Mouse (Mus musculus) kidney, adult 2 months (tissue): ENCODE results near the gene Lhb. TPM values are rescaled to one million over a fixed set of nuclear protein-coding genes. Genes with fewer than 3 reads are reported as not detected.

Experiments used
- DNase-seq: peaks from one replicate; pipeline ENCODE4 v3.0.0; 2021
- H3K27ac ChIP-seq: fragments of 200-500 bp; 2 replicates; pipeline ENCODE4 v1.5.1; 2012; ENCODE audit warnings: low read depth, low read length, control low read depth, inconsistent platforms; ENCODE audit not compliant: insufficient read depth
- H3K27me3 ChIP-seq: fragments of 200-500 bp; replicated peaks from 2 replicates; pipeline ENCODE4 v1.6.1; 2012; ENCODE audit warnings: mild to moderate bottlenecking, moderate library complexity, low read length, inconsistent platforms; ENCODE audit not compliant: control insufficient read depth, insufficient read depth
- H3K36me3 ChIP-seq: fragments of 200-500 bp; 2 replicates; pipeline ENCODE4 v1.6.1; 2012; ENCODE audit warnings: mild to moderate bottlenecking, moderate library complexity, low read length, inconsistent platforms; ENCODE audit not compliant: control insufficient read depth, insufficient read depth
- H3K4me1 ChIP-seq: fragments of 200-500 bp; 2 replicates; pipeline ENCODE4 v1.6.1; 2011; ENCODE audit warnings: low read length; ENCODE audit not compliant: control insufficient read depth, insufficient read depth
- H3K4me3 ChIP-seq: fragments of 200-500 bp; 2 replicates; pipeline ENCODE4 v1.5.1; 2011; ENCODE audit warnings: mild to moderate bottlenecking, low read depth, low read length, control low read depth; ENCODE audit not compliant: insufficient read depth
- CTCF ChIP-seq: fragments of 200-500 bp; conservative IDR thresholded peaks from 2 replicates; pipeline ENCODE4 v1.5.1; 2011; ENCODE audit warnings: low read depth, mild to moderate bottlenecking, control low read depth, low read length, moderate library complexity, mixed read lengths; ENCODE audit not compliant: insufficient read depth, insufficient read length
- POLR2A ChIP-seq: fragments of 200-500 bp; IDR thresholded peaks from one replicate; pipeline ENCODE4 v1.6.1; 2011; ENCODE audit warnings: low read depth, low read length, control low read depth
- WGBS: fragments of 180-500 bp; shearing (Covaris S2); methylation state at CpG from one replicate; pipeline ENCODE4 v1.1.7; 2018; 5-methylcytosine and 5-hydroxymethylcytosine counted together
- polyA plus RNA-seq: library from polyadenylated mRNA; depleted of rRNA; stranded (reverse); fragments of >200 nt; gene quantifications from 2 replicates; pipeline ENCODE4 v1.2.3, GENCODE M21; 2012

Lhb gene
- polyA plus RNA-seq, 1 experiment: not detected

DNA sequence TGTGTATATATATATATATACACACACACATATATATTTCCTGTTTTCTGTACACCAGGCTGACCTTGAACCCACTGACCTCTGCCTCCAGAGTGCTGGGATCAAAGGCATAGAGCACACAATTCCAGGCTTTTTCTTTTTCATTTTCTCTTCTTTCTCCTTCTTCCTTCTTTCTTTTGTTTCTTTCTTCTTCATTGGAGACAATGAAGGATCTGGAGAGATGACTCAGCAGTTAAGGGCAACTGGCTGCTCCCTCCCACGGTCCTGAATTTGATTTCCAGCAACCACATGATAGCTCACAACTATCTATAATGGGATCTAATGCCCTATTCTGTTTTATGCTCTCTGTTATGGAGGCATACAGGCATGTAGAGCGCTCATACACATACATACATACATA lies 23.8 kb upstream of the Lhb start:
- no peaks in the 10 kb centered on the region for H3K27me3 ChIP-seq
- H3K4me1 ChIP-seq: peaks cover 8% of the 10 kb centered on the region; the same call in 1 of the 2 replicates
- H3K36me3 ChIP-seq: no peaks in the 10 kb centered on the region
- no peak for TF ChIP-seq CTCF
- no peak for TF ChIP-seq POLR2A
- 60% methylated on average over 2 of the region's 2 CpGs for WGBS
- DNase-seq: no peak
- no peak overlapping the region for H3K27ac ChIP-seq
- no peak overlapping the region for H3K4me3 ChIP-seq

DNA sequence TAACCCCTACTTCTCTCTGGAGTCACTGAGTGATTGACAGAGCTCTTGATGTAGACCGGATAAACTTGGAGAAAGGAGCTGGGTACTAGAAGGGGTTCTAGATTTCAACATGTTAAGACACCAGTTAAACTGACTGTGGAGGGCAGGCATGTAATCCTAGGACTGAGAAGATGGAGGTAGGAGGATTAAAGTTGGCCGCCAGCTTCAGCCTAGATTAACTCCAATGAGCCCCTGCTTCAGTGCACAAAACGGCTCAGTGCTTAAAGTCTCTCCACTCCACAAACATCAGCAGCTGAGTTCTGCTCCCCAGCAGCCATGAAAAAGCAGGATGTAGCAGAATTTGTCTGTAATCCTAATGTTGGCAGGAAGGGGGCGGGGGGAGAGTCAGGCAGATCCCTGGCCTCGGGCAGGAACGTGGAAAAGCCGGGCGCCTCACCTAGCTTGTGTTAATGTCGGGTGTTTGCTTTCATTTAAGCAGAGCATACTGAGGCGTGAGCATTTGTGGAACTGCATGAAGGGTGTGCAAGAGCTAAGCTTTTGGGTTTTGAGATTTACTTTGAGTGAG lies 19.0 kb upstream of the Lhb start:
- no peaks in the 10 kb centered on the region for H3K27me3 ChIP-seq
- WGBS: 66% methylated on average over 10 of the region's 10 CpGs

DNA sequence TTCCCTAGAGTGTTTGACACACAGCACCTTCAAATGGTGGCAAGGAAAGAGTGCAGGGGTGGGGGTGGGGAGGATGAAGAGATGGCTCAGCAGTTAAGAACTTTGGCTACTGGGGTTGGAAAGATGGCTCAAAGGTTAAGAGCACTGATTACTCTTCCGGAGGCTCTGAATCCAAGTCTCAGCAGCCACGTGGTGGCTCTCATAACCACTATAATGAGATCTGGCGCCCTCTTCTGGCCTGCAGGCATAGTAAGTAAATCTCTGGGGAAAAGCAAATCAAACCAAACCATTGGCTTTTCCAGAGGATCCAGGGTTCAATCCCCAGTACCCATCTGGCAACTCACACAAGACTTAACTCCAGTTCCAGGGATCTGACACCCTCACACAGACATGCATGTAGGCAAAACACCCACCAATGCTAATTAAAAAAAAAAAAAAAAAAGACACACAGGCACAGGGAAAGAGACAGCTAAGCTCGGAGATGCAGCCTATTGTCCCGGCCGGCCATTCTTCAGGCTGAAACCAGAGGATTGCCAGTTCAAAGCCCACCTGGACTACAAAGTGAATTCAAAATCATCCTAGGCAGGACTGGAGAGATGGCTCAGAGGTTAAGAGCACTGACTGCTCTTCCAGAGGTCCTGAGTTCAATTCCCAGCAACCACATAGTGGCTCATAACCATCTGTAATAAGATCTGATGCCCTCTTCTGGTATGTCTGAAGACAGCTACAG lies 16.9 kb upstream of the Lhb start:
- no peak overlapping the region for H3K27ac ChIP-seq
- WGBS: 44% methylated on average over 6 of the region's 6 CpGs
- H3K36me3 ChIP-seq: no peaks in the 10 kb centered on the region
- peak; percentile 84 for DNase-seq
- H3K4me3 ChIP-seq: no peak overlapping the region
- H3K4me1 ChIP-seq: no peaks in the 10 kb centered on the region
- no peaks in the 10 kb centered on the region for H3K27me3 ChIP-seq
- TF ChIP-seq CTCF: peak; percentile 62
- no peak for TF ChIP-seq POLR2A

More for the DNA sequence above, 19.0 kb upstream of the Lhb start:
- Histone ChIP-seq H3K4me1 (no peaks in the 10 kb centered on the region), H3K36me3 (no peaks in the 10 kb centered on the region), H3K4me3 (no peak overlapping the region), H3K27ac (no peak overlapping the region)
- no peak for DNase-seq
- TF ChIP-seq POLR2A (no peak), CTCF (no peak)

DNA sequence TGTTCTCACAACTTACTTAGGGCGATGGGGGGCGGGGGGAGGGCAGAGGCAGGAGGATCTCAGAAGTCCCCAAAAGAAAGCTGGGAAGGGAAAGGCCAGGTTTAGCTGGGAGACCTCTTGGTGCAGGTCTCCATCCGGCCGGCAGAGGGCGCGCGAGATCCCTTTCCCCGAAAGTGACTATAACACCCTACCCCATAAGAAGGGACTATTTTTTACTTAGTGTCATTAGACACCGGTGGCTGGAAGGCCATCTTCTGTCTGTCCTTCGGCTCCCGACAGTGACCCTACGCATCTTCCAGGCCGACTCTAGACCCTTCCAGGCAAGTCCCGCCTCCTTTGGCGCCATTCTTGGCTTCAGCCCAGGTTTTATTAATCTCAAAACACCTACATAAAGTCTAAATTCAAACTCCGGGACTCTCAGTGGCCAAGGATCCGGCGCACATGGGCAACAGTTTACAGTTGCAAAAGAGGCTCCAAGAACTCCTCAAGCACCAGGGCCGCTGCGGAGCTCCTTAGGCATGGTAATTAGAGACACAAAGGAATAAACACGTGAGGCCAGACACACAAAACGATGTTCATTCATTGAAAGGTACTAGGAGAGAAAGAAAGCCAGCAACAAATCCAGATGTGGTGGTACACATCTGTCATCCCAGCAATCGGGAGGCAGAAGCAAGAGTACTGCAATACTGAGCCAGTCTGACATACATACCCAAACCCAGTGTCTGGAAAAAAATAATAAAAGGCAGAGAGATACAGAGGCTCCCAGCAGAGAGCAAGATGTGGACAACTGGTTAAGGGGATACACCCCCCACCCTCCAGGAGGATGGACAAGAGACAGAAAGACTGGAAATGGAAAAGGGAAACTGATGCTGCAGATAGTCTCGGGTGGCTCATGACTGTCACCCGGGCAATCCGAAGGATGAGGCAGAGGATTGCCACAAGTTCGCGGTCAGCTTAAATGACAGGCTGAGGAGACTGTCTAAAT lies 15.2 kb upstream of the Lhb start, which contains the start of gene Kcna7:
Kcna7 (plus strand) TSS at position 563 of the 985 bp plus-strand sequence.
- no peaks in the 10 kb centered on the region for H3K27me3 ChIP-seq
- WGBS: 10% methylated on average over 28 of the region's 28 CpGs
- no peaks in the 10 kb centered on the region for H3K4me1 ChIP-seq
- no peak within 1 kb of the TSS for H3K27ac ChIP-seq
- peak within 1 kb of the TSS; percentile 60 for H3K4me3 ChIP-seq
- TF ChIP-seq CTCF: peak; percentile 81
- no peak for TF ChIP-seq POLR2A
- peak; percentile 77 for DNase-seq
- H3K36me3 ChIP-seq: no peaks in the 10 kb centered on the region

DNA sequence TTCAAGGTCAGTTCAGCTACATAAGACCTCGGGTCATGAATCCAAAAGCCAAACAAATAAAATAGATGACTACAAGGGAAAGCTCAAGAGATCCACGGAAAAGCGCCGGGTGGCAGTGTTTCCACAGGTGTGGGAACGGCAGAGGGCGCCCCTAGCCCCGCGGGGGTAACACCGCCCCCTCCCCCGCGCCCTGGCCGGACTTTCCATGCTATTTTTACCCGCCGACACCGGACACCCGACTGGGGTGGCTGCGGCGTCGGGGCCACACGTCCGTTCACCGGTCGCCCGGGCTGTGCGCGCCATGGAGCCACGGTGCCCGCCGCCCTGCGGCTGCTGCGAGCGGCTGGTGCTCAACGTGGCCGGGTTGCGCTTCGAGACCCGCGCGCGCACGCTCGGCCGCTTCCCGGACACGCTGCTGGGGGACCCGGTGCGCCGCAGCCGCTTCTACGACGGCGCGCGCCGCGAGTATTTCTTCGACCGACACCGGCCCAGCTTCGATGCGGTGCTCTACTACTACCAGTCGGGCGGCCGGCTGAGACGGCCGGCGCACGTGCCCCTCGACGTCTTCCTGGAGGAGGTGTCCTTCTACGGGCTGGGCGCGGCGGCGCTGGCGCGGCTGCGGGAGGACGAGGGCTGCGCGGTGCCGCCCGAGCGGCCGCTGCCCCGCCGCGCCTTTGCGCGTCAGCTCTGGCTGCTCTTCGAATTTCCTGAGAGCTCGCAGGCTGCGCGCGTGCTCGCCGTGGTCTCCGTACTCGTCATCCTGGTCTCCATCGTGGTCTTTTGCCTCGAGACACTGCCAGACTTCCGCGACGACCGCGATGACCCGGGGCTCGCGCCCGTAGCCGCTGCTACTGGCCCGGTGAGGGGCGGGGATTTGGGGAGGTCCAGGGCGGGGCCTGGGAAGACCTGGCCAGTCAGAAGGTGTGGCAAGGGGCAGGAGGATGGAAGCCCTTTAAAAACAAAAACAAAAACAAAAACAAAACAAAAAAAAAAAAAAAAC lies 14.2 kb upstream of the Lhb start:
- peak; percentile 51 for DNase-seq
- H3K27ac ChIP-seq: no peak overlapping the region
- peak overlapping the region; percentile 60 for H3K4me3 ChIP-seq
- TF ChIP-seq POLR2A: no peak
- TF ChIP-seq CTCF: no peak
- no peaks in the 10 kb centered on the region for H3K36me3 ChIP-seq
- no peaks in the 10 kb centered on the region for H3K4me1 ChIP-seq
- no peaks in the 10 kb centered on the region for H3K27me3 ChIP-seq
- 1% methylated on average over 114 of the region's 114 CpGs for WGBS

DNA sequence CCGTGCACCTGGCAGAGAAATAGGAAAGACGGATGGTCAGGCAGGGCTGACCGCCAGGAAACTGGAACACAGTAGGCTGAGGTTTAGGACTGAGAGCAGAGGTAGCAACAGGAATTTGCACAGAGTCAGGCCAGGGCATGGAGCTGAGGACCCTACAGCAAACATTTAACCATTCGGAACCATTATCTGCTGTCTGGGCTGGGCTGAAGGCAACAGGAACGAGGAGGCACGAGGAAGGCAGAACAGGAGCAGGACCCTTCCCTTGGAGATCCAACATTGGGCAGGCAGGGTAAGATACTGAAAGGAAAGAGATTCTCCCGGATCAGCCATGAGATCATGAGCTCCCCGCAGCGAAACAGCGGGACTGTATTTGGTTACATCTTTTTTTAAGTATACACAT lies 12.8 kb upstream of the Lhb start:
- H3K4me1 ChIP-seq: no peaks in the 10 kb centered on the region
- no peak overlapping the region for H3K27ac ChIP-seq
- DNase-seq: no peak
- TF ChIP-seq CTCF (no peak), POLR2A (no peak)
- WGBS: 77% methylated on average over 10 of the region's 10 CpGs
- no peaks in the 10 kb centered on the region for H3K27me3 ChIP-seq
- H3K4me3 ChIP-seq: no peak overlapping the region
- H3K36me3 ChIP-seq: no peaks in the 10 kb centered on the region
